8 mouse cellular contexts compared by ENCODE assay signal in the genomic region with DNA sequence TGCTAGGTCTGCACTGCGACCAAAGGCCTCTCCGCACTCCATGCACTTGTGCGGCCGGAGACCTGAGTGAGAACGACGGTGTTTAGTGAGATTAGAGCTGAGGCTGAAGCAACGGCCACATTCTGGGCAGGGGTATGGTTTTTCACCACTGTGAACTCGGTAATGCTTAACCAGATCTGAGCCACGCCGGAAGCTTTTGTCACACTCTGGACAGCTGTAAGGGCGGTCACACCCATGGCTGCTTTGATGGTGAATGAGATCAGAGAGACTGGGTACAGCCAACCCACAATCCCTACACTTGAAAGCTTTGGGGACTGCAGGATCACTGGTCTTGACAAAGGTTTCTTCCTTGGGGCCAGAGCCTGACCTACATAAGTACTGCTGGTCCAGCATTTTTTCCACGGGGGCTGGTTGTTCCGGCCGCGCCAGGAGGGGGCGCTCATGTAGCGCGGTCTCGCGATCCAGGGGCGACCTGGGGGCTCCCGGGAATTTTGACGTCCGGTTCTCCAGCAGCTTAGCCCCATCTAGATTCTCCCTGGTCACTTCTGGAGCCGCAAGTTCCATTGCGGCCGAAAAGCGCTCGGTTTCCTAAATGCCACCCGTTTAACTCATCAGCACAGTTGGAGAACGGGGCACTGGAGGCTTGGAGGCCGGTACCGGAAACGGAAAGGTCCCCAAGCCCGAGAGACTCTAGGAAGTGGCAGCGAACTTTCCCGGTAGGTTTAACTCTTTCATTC. TPM values are rescaled to one million over a fixed set of nuclear protein-coding genes. Genes with fewer than 3 reads are reported as not detected.
A peak's percentile ranks its signal among the peaks of the same experiment; 100 is the strongest.
DNase-seq lines count a peak whose midpoint lies in the region; ATAC-seq and TF ChIP-seq lines count a peak whose summit lies in the region.

TSS of gene Armc5 (plus strand) at position 487 of the 737 bp plus-strand sequence.

- peak within 1 kb of the TSS; percentile 82 for H3K4me2 ChIP-seq in heart, embryonic 11.5 days
- H3K4me2 ChIP-seq in kidney, embryonic 16.5 days (replicated peaks; ENCODE audit: low read depth, low read length): peak within 1 kb of the TSS; percentile 82

- H3K27ac ChIP-seq in heart, embryonic 11.5 days (ENCODE audit: low read depth, low read length): peak within 1 kb of the TSS; percentile 98
- H3K27ac ChIP-seq in kidney, embryonic 16.5 days (ENCODE audit: low read length): peak within 1 kb of the TSS; percentile 98
- peak within 1 kb of the TSS; percentile 88 for H3K27ac ChIP-seq in liver, adult 2 months (replicated peaks; ENCODE audit: insufficient read depth, low read depth, low read length)

- ATAC-seq in heart, embryonic 11.5 days (replicated peaks; ENCODE audit: insufficient number of reproducible peaks, low FRiP score, low TSS enrichment): no peak
- peak; percentile 40 for ATAC-seq in kidney, embryonic 16.5 days (ENCODE audit: low FRiP score, low TSS enrichment)
- peak; percentile 7 for ATAC-seq in monocyte, adult 5-6 weeks (replicated peaks; ENCODE audit: insufficient number of reproducible peaks, low FRiP score, low TSS enrichment, poor library complexity, severe bottlenecking)

- no peaks in the 10 kb centered on the region for H3K27me3 ChIP-seq in erythroblast, embryonic 14.5 days (ENCODE audit: control insufficient read depth)
- H3K27me3 ChIP-seq in heart, embryonic 11.5 days (ENCODE audit: control insufficient read depth, insufficient read depth, low read length): no peaks in the 10 kb centered on the region
- H3K27me3 ChIP-seq in kidney, embryonic 16.5 days (ENCODE audit: insufficient read depth, low read length): no peaks in the 10 kb centered on the region
- H3K27me3 ChIP-seq in liver, adult 2 months (ENCODE audit: control insufficient read depth, insufficient read depth, low read length): no peaks in the 10 kb centered on the region

- peak; percentile 78 for TF ChIP-seq CTCF in liver, adult 2 months (IDR thresholded peaks at IDR 0.05; ENCODE audit: low read depth, low read length)

- H3K79me2 ChIP-seq in liver, adult 2 months (ENCODE audit: control insufficient read depth, insufficient read depth, low read length): no peaks in the 10 kb centered on the region

- peak; percentile 80 for DNase-seq in CD4-positive helper T cell, adult 2 months (ENCODE audit: low read depth, low spot score)
- peak; percentile 10 for DNase-seq in brain, embryonic 18.5 days (ENCODE audit: low read depth, low spot score)
- peak; percentile 74 for DNase-seq in liver, adult 2 months (ENCODE audit: extremely low read depth, low read depth, low spot score)
- DNase-seq in spleen, postnatal 4 days (ENCODE audit: low spot score in 2 of 2): peak; percentile 86 to 95

- peaks cover 35% of the 10 kb centered on the region for H3K36me3 ChIP-seq in erythroblast, embryonic 14.5 days (ENCODE audit: control insufficient read depth)
- H3K36me3 ChIP-seq in heart, embryonic 11.5 days (ENCODE audit: control insufficient read depth, insufficient read depth, low read length): peaks cover 8% of the 10 kb centered on the region
- peaks cover 25% of the 10 kb centered on the region for H3K36me3 ChIP-seq in kidney, embryonic 16.5 days (ENCODE audit: insufficient read depth, low read length)
- no peaks in the 10 kb centered on the region for H3K36me3 ChIP-seq in liver, adult 2 months (ENCODE audit: control insufficient read depth, insufficient read depth, low read length)

- peaks cover 41% of the 10 kb centered on the region for H3K4me1 ChIP-seq in erythroblast, embryonic 14.5 days (ENCODE audit: control insufficient read depth)
- H3K4me1 ChIP-seq in heart, embryonic 11.5 days (ENCODE audit: control insufficient read depth, insufficient read depth, low read length): peaks cover 10% of the 10 kb centered on the region
- H3K4me1 ChIP-seq in kidney, embryonic 16.5 days (ENCODE audit: insufficient read depth, low read length): peaks cover 15% of the 10 kb centered on the region
- H3K4me1 ChIP-seq in liver, adult 2 months (ENCODE audit: control insufficient read depth, insufficient read depth, low read length): peaks cover 19% of the 10 kb centered on the region

- H3K4me3 ChIP-seq in erythroblast, embryonic 14.5 days (replicated peaks): peak within 1 kb of the TSS; percentile 81
- peak within 1 kb of the TSS; percentile 76 for H3K4me3 ChIP-seq in heart, embryonic 11.5 days (ENCODE audit: low read depth, low read length)
- peak within 1 kb of the TSS; percentile 80 for H3K4me3 ChIP-seq in kidney, embryonic 16.5 days (ENCODE audit: low read length)
- H3K4me3 ChIP-seq in liver, adult 2 months (ENCODE audit: insufficient read depth, low read depth, low read length): peak within 1 kb of the TSS; percentile 70

- H3K9me3 ChIP-seq in erythroblast, embryonic 14.5 days (ENCODE audit: control insufficient read depth, low read length): no peaks in the 10 kb centered on the region
- H3K9me3 ChIP-seq in heart, embryonic 11.5 days (replicated peaks; ENCODE audit: control insufficient read depth, low read length): no peaks in the 10 kb centered on the region
- no peaks in the 10 kb centered on the region for H3K9me3 ChIP-seq in kidney, embryonic 16.5 days (ENCODE audit: low read length)

- 25% methylated on average over 37 of the region's 37 CpGs for WGBS in heart, embryonic 11.5 days (ENCODE audit: insufficient replicate concordance)
- 25% methylated on average over 37 of the region's 37 CpGs for WGBS in kidney, embryonic 16.5 days
- WGBS in liver, adult 2 months: 22% methylated on average over 37 of the region's 37 CpGs

- no peak for TF ChIP-seq POLR2A in liver, adult 2 months (IDR thresholded peaks at IDR 0.05; ENCODE audit: extremely low read depth, insufficient read depth, low read length)

- H3K9ac ChIP-seq in heart, embryonic 11.5 days (ENCODE audit: low read depth, low read length): peak within 1 kb of the TSS; percentile 93
- H3K9ac ChIP-seq in kidney, embryonic 16.5 days (replicated peaks; ENCODE audit: low read length): peak within 1 kb of the TSS; percentile 87
- peak within 1 kb of the TSS; percentile 90 for H3K9ac ChIP-seq in liver, adult 2 months (ENCODE audit: low read depth, low read length)

RNA-seq across cellular contexts. Expression of gene Armc5, which starts in this region (rescaled TPM):
- polyA plus RNA-seq in erythroblast, embryonic 14.5 days (2012): 2.1 and 2.3 TPM in 2 replicates
- polyA plus RNA-seq in heart, embryonic 11.5 days (2014; fragmentation: Nextera tagmentation; extraction: Ambion mirVana): 7.7 and 8.7 TPM in 2 replicates
- polyA plus RNA-seq in kidney, embryonic 16.5 days (2015; fragmentation: Nextera tagmentation; extraction: Ambion mirVana): 19.7 and 21.7 TPM in 2 replicates
- total RNA-seq in liver, adult 2 months (2014; rRNA removed): 2.1 and 3.2 TPM in 2 replicates
- 11.3 and 12.7 TPM in 2 replicates for polyA plus RNA-seq in liver, adult 2 months (2012; rRNA removed)
- total RNA-seq in monocyte, adult 5-6 weeks (2017): 9.1 to 14.9 TPM (median 11.6 TPM) in 3 replicates

Comparison
In these comparisons a context has a peak if more than half of its experiments do, and no peak if none do; other contexts are left out.
1. DNase-seq: peak in every context shown above with its lines; median percentile 90 in spleen, postnatal 4 days; 80 in CD4-positive helper T cell, adult 2 months; 74 in liver, adult 2 months; 10 in brain, embryonic 18.5 days.